Mouse (Mus musculus) cerebellum, adult 18-20 months (tissue): ENCODE measurements around the gene Ptpn18.
"Not testable (repeated sequence)": the region's sequence is repeated elsewhere in the genome, so short reads cannot be mapped to it uniquely, and the experiment has no call there.

Experiments
- DNase-seq, 2 experiments: peaks; one replicate each; pipeline ENCODE4 v3.0.0; 2021

The Ptpn18 gene

DNA sequence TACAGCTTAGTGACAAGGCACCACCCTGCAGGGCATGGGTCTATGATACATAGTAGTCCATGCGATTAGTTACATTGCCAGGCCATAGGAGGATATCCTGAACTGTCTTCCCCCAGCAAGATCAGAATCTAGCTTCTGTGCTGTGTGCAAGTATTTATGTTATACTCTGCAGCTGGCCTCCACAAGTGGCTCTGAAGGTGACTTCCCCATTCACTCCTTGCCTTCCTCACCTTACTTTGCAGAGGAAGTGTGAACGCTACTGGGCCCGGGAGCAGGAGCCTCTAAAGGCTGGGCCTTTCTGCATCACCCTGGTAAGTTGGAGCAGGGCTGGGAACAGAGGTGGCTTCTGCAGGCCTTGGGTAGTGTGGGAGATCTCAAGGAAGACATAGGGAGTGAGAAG, 8.5 kb downstream of the Ptpn18 start:
- DNase-seq: no peak

DNA sequence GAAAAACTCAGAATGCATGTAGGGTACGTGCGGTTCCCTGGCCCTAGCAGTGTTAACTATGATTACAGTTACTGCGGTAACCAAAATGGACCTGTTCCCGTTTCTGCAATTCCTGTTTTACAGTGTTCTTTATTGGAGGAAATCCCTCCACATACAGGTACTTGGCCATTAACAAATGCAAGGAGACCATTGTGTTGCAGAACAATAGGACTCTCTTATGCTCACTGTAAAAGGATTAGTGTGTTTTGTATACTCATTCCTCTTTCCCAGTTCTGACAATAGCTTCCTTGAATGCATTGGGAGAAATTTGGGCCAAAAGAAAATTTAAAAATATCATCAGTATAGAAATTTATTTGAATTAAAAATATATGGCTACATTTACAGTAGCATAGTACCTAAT, 8.9 kb downstream of the Ptpn18 start:
- no peak for DNase-seq

DNA sequence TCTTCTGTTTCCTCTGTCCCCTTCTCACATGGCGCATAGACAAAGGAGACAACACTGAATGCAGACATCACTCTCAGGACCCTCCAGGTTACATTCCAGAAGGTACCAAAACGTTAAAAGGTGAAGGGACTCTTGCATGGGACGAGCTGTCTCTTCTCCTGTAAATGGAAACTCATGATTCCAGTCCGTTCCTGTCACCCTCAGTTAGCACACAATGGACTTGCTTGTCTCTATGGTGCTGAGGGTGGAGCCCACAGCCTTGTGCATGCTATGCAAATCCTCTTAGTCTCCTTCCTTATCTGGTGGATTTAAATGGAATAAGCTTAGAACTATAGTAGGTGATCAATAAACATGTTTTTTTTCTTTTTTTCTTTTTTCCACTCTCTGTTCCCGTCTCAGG, 10.2 kb downstream of the Ptpn18 start:
- no peak for DNase-seq

DNA sequence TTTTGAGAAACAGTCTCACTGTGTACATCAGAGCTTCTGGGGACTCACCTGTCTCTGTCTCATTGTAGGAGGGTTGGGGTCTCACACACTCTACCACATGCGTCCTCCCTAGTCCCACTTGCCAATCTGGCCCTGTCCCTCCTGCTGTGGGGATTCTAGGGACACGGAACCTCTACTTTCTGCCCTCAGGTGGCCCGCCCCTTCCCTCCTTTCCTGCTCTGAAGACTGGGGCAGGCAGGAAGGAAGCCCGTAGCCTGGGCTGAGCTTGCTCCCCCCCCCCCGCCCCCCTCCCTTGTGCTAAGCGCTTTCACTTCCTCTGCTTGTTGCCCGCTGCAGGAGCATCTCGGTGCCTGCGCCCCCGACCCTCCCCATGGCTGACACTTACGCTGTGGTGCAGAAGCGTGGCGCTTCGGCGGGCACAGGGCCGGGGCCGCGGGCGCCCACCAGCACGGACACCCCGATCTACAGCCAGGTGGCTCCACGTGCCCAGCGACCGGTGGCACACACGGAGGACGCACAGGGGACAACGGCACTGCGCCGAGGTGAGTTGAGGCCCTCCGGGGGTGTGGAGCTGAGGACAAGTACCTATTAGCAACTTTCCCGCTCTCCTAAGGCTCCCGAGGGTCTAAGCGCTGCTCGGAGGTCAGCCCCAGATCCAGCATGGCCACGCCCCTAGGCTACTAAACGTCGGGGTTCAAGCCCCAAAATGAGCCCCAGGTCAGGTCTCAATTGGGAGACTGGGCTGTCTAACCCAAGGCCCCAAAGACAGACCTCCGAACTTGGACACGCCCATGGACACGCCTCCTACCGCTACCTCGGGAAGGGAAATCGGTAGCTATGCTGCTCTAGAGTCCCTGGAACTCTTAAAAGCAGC, 13.1 kb downstream of the Ptpn18 start:
- DNase-seq: peak; percentile 13 to 17

DNA sequence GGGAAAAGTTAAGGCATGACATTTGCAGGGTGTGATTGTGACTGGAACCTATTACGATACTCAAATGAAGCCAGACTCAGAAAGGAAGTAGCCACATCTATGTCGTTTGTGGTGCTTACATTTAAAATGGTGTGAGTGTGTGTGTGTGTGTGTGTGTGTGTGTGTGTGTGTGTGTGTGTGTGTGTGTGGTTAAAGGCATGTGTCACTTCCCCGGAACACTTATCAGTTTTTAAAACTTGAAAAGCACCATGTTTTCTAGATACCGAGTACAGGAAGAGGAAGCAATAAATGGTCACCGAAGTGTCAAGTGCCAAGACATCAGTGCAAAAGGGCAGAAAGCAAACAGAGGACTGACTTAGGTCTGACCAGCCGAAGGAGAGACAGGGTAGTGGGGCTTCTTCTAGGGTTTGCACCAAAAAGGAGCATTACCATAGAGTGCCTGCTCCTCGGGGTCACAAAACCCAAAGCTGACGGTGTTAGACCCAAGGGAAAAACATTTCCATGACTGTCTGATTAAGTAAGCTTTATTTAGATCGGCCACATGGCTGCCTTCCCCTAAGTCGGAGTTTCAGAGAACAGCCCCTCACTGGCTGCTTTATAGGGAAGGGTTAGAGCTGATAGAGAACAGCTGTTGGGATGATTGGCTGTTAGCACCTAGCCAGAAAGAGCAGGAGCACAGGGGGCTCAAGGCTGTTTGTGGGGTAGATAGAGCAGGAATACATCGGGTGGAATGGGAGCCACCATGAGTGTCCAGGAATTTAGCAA, 19.5 kb downstream of the Ptpn18 start:
- no peak for DNase-seq

- no peak for DNase-seq
These were observed 21.2 kb downstream of the Ptpn18 start for GRCm38 (mm10) chr1:34480801-34481200.

DNA sequence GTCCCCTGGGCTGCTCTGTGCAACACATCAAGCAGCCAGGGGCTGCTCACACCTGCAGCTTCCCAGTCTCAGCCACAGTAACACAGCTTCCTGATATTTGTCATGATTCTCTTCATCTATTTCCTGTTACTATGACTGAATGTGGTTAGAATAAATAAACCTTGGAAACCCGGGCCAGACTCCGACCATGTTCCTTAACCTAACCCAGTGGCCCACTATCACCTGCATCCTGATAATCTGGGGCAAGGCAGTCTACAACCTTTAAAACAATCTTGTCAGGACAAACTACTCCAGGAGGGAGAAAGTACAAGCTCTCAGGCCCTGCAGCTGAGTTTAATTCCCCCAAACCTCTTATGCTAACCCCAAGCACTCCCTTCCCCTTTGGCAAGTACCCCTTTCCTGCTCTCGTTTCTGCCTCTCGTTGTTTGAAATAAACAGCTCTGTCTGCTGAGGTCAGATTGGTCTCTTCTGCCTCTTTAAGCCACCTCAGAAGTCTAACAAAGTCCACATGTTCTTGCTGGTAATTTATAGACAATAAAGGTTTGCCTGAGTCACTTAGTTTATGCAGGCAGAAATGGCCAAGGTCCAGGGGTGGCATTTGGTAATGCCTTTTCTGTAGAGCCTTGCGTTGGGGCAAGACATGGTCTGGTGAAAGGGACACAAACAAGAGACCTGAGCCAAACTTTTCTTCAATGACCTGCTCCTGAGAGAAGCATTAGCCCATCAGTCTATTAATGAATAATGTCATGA, 22.5 kb downstream of the Ptpn18 start:
- no peak for DNase-seq

DNA sequence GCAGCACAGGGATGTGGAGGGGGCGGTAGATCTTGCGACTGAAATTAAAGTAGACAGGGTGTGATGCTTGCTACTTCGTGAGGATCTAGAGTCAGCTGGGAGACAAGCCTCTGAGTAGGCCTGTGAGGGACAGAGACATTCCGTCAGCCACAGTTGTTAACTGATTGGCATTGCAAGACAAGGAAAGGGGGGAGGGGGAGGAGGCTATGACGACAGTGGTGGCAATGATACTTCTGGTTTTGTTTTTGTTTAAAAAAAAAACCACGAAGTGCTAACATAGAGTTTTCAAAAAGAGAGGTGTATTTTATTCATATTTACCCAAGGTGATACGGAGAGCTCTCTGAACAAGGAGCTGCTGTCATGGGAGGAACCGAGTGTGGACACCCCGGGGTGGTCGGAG, 24.9 kb downstream of the Ptpn18 start:
- no peak for DNase-seq

GRCm38 (mm10) chr1:34485461-34486188, 26.1 kb downstream of the Ptpn18 start:
- peak; percentile 85 to 91 for DNase-seq

- no peak for DNase-seq
These were observed 27.8 kb downstream of the Ptpn18 start for GRCm38 (mm10) chr1:34487383-34487782.

- no peak for DNase-seq
These were observed 30.4 kb downstream of the Ptpn18 start for GRCm38 (mm10) chr1:34489852-34490541.

DNA sequence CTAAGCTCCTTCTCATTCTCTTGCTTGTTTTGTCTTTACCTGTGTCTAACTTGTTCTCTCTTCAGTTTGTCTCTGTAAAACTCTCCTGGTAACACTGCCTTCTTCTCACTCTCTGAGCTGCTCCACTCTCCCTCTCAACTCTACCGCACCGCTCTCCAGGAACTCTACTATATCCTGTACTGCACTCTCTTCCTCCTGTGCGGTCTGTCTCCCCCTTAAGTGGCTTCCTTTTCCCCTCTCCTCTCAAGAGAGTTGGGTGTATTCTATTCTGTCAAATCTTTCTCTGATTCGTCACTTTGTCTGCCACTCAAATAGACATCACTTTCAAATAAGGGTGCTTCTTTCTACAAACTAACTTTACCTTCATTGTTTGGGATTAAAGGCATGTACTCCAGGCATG, 31.9 kb downstream of the Ptpn18 start:
- DNase-seq: no peak

DNA sequence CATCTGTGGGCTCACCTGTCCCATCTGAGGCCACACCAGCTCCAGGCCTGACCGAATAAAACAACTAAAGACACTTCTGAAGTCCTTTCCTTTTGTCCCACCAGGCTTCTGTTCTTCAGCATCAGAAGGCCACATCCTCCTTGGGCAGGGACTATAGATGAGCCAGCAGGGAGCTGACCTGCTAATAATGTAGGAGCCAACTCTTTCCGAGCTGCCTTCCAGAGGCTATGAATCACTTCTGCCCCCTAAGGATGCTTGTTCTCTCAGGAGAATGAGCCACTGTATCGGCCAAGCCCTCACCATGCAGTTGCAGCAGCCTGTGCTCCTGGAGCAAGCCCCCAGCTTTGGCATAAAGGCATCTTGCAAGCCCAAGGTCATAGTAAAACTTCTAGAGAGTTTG, 43.4 kb downstream of the Ptpn18 start:
- DNase-seq: no peak

- no peak for DNase-seq
These were observed 45.7 kb downstream of the Ptpn18 start for GRCm38 (mm10) chr1:34505307-34505706.

- no peak for DNase-seq
These were observed 46.5 kb downstream of the Ptpn18 start for GRCm38 (mm10) chr1:34505970-34506551.

DNA sequence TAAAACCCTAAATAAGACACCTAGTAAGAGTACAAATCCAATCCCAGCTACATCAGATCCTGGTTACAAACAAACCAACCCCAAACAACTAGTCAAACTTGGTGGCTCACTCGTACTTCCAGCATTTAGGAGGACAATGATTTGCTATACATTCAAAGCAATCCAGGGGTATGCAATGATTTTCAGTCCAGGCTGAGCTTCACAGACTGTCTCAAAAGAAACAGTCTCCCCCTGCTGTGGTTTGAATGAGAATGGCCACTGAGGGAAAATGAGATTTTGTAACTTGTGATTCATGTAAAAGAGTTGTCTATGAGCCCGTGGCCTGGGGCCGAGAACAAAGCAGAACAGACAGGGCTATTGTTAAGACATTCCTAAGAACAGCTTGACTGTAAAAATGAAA, 48.4 kb downstream of the Ptpn18 start:
- no peak for DNase-seq

- no peak for DNase-seq
These were observed 51.0 kb downstream of the Ptpn18 start for GRCm38 (mm10) chr1:34510575-34510981.

DNA sequence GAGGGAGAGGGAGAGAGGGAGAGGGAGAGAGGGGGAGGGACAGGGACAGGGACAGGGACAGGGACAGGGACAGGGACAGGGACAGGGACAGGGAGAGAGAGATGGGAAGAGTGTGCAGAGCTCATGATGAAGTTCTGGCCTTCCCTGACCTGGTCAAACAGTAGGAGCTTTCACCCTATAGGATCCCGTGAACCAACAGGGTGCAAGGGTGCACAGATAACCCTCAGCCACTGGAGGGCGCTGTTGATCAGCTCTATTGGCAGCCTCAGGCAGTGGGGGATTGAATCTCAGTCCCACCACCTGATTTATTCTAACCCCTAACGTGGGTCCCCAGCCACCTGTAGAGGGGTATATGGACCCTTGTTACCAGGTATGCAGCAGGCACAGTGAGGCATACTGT, 51.5 kb downstream of the Ptpn18 start:
- DNase-seq: peak; percentile 70 to 81

- DNase-seq: no peak
These were observed 53.5 kb downstream of the Ptpn18 start for GRCm38 (mm10) chr1:34513068-34513467.

- DNase-seq: no peak
These were observed 57.0 kb downstream of the Ptpn18 start for GRCm38 (mm10) chr1:34516595-34516994.

- DNase-seq: not testable (repeated sequence)
These were observed 57.7 kb downstream of the Ptpn18 start for GRCm38 (mm10) chr1:34517297-34517696.

GRCm38 (mm10) chr1:34517797-34518196, 58.2 kb downstream of the Ptpn18 start:
- not testable (repeated sequence) for DNase-seq
